Mouse (Mus musculus) kidney, adult 11 months (tissue): ENCODE data around the gene Klf3.
A peak's percentile ranks its signal among the peaks of the same experiment; 100 is the strongest.

Experiments
- DNase-seq: peaks from one replicate; pipeline ENCODE4 v3.0.0; 2022

Gene Klf3

DNA sequence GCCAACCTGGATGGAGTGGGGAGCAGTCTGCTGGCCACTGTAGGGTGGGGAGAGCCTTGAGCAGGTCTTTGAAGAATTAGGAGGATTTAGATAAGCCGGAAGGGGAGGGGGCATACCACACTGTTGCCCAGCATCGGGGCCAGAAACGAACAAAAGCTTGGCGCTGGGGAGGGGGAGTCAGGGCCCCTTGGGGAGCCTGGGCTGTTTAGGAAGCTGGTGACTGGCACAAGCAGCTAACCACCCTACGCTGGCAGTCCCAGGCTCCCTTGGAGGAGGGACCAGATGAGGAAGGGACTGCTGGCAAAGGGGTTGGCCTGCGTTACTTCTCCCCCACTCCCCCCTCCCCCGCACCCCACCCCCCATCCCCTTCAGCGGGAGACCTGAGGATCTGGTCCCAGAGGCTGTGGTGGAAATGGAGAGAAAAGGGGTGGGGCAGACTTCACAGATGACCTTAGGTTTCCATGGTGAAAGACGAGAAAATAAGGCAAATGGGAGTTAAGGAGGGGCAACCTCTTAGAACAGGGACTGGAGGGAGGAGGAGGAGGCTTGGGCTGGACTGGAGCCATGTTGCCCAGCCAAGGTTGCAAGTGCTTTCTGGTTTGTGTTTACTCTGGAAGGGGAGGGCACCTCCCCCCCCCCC lies 7.8 kb downstream of the Klf3 start:
- peak; percentile 71 for DNase-seq

DNA sequence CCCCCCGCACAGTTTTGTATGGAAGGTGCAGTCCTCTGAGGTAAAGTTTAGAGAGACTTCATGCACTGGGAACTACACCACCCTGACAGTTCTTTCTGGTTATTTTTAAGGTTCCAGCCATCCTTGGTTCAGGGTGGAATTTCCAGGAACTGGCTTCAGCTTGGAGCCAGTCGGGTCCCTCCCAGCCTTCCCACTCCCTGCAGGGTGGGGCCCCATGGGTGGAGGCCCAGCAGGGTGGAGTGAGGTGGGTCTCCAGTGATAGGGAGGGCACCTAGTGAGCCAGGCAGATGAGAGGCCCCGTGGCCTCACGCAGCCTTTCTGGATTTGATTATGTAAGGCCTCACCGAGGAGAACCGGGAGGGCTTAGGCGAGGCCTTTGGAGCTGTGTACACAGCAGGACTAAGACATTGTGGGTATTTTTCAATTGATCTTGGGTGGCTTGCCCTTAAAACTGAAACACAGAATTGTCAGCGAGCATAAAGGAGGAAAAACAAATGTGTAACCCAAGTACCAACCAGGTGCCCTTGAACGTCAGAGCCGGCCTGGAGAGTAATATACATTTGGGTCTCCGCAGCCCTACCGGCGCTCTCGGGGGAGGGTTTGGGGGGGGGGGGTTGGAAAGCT lies 8.4 kb downstream of the Klf3 start:
- peak; percentile 78 for DNase-seq

DNA sequence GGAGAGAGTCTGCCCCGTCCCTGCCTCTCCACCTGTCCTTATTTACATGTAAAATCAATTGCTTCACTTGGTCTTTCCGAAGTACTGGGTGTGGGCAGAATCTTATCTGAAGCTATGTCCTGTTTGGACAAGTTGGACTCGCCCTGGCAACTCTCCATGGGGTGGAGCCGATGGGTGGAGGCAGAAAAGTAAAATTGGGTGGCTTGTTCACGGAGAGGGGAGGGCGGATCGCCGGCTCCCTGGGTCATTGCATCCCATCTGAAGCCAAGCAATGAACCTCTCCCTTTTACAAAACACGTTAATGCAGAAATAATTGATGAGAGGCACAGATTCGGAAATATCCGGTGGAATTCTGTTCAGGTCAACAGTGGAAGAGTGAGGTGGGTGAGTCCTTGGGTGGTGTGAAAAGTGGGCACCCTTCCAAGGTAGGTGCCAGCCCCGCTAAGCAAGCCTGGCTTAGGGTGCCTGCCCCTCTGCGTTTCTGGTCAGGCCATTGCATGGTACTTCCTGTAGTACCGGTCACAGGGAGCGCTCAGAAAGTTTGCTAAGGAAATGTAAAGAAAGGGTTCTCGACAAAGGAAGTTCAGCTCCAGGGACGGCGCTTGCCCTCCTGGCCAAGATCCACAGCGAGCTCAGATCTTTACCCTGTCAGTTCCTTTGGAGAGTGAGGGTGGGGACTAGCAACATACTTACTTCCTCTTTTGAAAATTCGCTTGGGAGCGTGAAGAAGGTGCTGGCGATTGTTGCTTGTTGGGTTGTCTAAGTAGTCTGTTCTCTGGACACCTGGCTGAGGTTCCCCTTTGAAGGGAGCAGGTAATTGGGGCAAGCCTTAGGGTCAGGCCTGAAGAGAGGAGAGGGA lies 9.2 kb downstream of the Klf3 start:
- peak; percentile 90 for DNase-seq

DNA sequence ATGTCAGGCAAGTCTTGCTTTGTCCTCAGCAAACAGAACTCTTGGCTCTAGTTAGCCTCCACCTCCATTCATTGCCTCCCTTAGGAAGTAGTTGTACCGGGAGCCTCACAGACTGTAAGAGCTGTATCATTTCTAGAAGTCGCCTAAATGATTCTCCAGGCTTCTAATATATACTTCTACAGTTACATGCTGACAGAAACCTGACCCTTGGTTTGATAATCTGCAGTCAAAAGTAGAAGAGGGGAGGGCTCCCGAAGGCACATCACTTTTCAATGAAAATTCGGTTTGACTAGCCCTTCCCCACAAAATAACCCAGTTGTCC lies 9.8 kb downstream of the Klf3 start:
- DNase-seq, result no peak

DNA sequence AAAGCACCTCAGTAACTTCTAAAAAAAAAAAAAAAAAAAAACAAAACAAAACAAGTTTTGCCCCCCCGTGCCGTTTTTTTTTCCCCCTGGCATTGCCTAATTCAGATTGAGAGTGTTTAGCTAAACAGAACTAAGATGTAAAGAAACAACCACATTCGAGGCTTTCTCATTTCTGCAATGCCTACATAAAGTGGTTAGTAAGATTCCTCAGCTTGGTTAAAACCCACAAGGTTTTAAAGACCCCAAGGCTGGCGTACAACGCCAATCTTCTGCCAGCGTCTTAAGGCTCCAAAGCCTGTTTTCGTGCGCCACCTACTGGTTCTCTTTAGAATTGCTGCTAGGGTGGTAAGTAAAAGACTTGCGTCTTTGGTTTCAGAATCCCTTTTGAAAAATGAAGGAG lies 10.2 kb downstream of the Klf3 start:
- DNase-seq, result peak; percentile 68

DNA sequence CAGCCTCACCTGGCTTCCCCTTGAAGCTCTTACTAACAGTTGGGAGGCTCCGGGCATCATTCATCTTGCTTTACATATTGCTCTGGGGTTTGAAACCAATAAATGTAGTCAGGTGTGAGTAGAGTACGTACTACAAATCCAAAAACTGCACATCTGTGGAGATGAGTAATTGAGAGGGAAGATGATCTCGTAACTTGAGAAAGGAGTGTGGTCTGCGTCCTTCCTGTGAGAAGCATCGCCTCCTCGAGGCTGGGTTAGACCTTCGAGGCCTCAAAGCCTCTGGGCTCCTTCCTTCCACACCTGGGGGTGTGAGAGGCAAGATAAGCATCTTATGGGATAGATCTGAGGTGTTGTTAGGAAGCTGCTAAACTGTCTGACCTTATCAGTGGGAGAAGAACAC lies 11.2 kb downstream of the Klf3 start:
- DNase-seq, result no peak

DNA sequence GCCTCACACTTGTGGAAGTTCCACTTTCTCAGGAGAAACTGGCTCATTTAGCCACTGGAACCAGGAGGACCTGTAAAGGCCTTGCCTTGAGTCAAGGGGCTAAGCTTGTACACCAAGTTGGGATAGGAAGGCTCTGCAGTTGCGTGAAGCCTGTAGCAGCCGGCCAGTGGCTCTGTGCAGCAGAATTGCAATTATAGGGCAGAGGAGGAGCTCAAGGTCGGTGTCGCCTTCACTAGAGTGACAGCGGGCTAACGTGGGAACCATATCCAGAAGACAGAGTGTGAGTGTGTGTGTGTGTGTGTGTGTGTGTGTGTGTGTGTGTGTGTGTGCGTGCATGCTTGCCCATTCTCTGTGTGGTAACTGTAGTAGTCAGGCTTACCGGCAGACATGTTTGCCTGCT lies 12.4 kb downstream of the Klf3 start:
- DNase-seq, result no peak

DNA sequence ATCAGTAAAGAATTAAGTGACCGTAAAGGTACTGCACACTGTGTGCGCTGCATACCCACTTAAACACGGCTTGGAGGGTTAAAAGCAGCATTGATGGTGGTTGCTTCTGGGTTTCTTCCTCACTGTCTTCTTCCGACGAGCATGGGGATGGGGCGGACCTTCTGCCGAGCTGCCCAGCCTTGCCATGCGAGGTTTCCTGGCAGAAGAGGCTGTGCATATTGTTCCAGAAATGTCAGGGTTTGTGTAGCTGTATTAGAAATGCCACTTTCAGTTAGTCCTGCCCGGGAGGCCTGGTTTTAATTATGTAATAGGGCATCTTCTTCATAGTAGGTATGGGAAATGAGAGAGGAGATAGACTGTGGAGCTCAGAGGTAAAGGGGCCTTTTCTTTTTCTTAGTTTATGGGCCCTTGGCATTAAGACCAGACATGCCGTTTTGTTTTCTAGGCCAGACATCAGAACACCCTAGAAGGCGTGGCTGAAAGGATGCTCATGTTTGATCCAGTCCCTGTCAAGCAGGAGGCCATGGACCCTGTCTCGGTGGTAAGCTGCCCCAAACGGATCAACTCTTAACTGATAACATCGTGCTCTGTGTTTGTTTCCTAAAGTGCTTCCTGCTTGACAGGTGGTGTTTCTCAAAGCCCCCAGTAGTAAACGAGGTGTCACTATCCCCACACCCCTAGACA lies 13.2 kb downstream of the Klf3 start:
- DNase-seq, result no peak

DNA sequence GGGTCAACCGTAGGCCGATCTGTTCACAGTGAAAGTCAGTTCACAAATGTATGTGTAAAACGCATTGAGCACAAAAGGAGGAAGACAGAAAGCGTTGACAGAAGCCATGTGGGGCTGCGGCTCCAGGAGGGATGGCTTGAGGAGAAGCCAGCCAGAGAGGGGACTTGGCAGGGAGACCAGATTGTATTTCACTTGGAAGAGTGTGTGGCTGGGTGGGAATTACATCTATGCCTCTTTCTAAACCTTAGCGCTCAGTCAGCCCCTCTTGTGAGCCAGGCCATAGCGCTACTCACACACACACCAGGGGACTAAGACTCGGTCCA lies 13.7 kb downstream of the Klf3 start:
- no peak for DNase-seq

DNA sequence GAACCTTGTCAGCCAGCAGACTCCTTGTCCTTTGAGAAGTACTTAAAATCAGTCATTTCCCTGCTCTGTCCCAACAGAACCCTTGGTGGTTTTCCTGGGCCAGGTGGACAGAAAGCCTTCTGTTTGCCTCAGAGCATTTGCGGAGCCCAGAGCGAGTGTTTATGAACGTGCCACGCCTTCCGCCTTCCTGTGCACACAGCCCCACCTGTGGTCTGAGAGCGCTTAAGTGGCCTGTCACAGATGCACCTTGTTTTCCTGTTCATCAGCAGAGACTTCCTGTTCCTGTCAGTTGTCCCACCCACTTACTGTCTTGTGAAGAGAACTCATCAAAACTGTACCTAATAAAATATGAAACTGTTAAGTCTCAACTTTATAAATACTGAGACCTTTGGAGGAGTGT lies 16.2 kb downstream of the Klf3 start:
- DNase-seq, result no peak

DNA sequence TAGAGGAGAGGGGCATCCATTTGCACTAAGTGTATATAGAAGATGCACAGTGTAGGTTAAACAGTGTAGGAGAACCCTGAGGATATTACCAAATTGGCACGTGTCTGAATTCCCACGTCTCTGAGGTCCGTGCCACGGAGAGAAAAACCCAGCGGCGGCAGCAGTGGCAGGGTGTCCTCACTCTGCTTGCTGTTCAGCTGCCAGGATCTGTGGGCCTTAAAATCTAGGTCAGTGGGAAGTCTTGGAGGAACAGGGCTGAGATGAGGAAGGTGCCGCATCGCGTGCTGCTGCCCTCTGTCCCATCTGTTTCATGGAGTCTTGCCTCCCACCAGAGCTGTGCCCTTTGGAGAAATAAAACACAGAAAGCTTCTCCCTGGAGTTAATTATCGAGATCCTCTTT lies 16.9 kb downstream of the Klf3 start:
- DNase-seq, result no peak

DNA sequence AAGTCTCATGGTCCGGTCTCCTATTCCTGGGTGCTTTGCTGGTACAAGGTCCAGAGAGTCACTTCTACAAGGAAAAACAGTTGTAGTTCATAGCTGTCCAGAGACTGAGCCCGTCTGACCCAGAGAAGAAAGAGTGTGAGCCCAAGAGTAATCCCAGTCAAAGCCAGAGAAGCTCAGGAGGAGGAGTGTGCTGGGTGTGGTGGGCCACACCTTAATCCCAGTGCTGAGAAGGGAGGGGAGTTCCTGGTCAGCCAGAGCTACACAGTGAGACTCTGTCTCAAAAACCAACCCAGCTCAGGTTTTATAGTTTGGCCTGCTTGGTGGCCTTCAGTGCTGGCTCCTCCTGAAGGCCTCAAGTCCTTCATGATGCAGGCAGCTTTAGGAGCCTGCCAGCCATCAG lies 18.1 kb downstream of the Klf3 start:
- no peak for DNase-seq

DNA sequence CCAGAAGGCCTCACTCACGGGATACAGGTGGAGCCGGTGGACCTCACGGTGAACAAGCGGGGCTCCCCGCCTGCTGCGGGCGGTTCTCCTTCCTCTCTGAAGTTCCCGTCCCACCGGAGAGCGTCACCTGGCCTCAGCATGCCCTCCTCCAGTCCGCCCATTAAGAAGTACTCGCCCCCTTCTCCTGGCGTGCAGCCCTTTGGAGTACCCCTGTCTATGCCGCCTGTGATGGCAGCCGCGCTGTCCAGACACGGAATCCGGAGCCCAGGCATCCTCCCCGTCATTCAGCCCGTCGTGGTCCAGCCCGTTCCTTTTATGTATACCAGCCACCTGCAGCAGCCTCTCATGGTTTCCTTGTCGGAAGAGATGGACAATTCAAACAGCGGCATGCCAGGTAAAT lies 18.8 kb downstream of the Klf3 start:
- DNase-seq, result no peak

DNA sequence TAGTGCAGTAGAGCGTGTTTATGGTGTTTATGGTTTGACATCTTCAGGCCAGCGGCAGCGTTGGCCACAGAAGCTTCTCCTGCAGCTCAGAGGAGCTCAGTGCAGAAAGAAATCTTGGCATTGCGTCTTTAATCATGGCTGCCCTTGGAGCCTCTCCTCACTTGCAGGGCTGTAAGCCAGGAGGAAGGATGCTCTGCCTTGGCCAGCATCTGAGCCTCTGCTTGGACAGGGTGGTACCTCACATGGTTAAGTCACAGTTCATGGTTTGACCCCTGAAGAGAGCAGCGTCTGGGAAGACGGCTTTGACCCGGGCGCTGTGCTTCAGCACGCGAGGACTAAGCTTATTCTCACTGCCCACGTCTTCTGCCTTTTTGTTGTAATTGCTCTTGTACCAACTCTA lies 20.2 kb downstream of the Klf3 start:
- DNase-seq, result no peak

DNA sequence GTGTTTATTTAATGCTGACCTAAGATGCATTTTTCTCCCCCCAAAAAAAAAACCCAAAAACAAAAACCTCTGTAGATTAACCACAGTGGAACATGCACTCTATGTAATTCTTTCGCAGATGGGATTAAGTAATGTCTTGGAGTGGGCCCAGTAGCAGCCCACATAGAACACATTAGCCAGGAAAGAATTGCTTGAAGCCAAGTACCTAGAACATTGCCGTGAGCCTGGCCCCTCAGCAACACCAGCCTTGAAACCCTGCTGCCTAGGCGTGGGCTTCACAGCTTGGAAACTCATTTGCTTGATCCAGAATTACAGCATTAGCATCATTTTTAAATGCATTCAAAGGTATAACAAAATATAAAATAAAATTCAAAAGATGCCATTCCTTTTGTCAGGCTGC lies 21.6 kb downstream of the Klf3 start:
- no peak for DNase-seq

DNA sequence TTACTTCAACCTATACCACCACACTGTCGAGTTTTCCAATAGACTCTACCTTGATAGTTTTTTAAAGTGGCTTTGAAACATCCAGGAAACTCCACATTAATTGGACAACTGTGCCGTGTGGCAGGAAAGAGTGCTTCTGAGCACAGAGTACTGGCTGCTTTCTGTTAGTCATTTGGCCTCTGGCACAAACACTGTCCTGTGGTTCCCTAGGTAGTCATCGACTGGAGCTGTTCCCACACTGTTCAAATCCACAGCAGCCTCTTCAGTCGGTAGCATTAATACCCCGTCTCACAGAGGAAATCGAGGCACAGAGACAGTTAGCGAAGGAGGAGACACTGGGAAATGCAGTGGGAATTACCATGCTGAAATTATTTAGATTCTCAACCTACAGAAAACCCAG lies 22.3 kb downstream of the Klf3 start:
- no peak for DNase-seq

DNA sequence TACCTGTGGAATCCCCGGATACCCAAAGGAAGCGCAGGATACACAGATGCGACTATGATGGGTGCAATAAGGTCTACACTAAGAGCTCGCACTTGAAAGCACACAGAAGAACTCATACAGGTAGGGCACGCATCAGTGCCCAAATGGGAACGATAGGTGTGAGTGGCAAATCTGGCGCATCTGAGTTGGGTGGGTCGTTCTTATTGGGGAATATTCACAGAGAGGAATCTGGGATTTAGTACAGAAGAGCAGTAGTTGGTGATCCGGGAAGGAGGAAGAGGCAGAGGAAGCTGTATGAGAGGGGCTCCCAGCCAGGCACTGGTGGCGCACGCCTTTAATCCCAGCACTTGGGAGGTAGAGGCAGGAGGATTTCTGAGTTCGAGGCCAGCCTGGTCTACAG lies 24.0 kb downstream of the Klf3 start:
- no peak for DNase-seq

DNA sequence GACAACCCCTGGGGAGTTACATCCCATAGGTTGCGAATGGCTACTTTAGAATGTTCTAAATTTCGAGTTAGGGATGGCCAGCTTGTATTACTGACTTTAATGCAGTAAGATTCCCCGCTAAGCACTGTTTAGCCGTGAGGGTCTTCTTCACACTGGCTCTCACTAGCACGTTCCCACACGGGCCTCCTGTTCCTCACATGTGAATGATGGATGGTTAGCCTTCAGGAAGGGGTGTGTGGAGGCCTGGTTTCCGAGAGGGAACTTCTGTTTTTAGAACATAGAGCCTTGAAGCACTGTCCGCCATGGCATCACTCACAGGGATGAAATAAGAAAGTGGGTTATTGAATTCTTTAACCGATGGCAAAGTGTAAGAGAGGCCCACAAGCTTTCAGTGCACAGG lies 25.1 kb downstream of the Klf3 start:
- DNase-seq, result no peak

DNA sequence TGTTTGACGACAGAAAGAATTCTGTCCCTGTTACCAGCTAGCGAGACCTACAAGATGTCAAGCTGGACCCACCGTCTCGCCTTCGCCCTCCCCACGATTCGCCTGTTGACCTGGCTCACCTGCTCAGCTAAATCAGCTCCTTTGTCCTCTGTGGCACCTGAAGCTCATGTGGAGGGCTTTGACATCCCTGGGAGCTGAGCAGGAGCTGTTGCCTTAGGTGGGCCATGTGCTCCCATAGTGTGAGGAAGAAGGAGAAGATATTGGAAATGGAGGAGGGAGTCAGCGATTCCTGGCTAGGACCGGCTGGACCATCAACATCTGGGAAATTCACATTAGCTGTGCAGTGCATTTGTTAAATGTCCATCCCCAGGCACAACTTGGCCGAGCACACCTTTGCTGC lies 26.4 kb downstream of the Klf3 start:
- no peak for DNase-seq

DNA sequence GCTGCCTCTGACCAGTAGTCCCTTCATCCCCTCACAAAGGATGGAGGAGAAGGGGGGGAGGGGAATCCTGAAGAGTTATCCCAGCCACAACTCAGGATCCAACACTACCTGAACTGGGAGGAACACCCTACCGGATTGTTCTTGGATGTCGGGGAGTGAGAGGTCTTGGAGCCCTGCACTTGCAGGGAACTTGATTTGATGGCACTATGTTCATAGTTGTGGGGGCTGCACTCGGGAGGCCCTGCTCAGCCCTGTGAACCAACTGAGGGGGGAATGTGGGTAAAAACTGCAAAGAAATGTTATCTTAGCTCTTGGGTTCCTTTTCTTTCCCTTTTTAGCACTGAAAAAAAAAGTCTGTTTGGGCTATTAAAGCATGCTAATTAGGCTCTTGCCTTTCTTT lies 27.6 kb downstream of the Klf3 start:
- no peak for DNase-seq

DNA sequence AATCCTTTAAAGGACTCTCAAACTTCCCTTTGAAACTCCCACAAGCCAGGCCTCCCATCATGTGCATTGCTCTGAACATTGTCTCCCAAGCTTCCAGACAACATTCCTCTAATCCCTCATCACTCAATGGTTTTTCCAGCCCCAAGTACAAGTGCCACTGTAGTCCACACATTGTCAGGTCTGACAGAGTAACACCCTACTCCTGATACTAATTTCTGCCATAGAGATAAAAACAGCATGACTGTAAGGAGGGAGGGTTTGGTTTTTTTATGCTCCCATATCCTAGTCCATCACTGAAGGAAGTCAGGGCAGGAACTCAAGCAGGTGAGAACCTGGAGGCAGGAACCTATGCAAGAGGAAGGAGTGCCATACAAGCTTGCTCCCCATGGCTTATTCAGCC lies 30.2 kb downstream of the Klf3 start:
- DNase-seq, result no peak

DNA sequence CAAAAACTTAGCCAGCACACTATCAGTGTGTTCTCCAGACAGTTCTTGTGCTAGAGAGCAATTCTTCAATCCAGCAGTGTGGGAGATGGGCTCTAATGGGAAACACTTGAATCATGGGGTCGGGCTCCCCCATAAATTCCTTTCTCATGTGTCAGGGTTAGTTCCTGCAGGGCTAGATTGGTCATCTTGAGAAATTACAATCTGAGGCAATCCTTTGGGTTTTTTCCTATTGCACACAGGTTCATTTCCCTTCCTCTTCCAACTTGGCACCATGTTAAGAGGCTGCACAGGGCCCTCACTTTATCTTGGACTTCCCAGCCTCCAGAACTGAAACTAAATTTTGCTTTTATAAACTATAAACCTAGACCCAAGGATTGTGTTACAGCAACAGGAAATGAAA lies 31.0 kb downstream of the Klf3 start:
- no peak for DNase-seq

DNA sequence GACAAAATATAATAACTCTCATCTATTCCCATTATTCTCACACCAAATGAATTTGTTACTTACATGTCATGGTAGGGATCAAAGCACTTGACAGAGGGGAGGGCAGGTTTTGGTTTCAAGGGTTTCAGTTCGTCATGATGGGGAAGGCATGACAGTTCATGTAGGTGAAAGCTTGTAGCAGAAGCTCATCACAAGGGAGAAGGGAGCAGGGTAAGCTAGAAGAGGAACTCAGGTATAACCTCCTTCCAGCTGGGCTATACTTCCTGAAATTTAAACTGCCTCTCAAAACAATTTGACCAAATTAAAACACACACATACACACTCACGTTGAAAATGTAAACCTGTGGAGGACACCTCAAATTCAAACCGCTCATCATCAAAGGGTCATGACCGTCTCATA lies 32.1 kb downstream of the Klf3 start:
- DNase-seq, result no peak

DNA sequence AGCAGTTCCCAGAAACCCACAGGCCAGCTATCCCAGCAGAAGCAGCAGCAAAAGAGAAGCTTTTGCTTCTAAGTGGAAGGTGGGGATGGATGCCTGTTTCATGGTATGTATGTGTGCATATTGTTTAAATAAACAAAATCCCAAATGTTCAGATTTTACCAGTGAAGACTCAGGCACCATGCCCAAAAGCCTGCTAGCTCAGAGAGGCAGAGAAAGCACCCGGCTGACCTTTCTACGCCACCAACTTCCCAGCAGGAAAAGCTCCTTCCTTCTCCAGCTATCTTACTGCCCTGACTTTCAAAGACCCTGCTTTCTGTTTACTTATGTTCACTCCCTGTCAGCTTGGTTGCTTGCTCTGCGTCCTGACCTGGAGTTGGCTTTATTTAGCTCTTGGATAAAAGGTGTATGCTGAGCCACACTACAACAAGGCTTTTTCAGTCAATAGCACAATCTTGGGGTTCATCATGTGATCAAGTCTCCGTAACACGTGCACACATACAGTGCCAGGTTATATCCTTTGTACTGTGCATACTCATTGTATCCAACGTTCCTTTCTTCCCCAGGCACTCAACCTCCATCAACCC lies 35.9 kb downstream of the Klf3 start:
- no peak for DNase-seq
